Mouse (Mus musculus): ENCODE results near the gene Chd2. TPM values are rescaled to one million over a fixed set of nuclear protein-coding genes. Genes with fewer than 3 reads are reported as not detected.

Gene Chd2
- polyA plus RNA-seq, 1 experiment = 96.4 TPM

DNA sequence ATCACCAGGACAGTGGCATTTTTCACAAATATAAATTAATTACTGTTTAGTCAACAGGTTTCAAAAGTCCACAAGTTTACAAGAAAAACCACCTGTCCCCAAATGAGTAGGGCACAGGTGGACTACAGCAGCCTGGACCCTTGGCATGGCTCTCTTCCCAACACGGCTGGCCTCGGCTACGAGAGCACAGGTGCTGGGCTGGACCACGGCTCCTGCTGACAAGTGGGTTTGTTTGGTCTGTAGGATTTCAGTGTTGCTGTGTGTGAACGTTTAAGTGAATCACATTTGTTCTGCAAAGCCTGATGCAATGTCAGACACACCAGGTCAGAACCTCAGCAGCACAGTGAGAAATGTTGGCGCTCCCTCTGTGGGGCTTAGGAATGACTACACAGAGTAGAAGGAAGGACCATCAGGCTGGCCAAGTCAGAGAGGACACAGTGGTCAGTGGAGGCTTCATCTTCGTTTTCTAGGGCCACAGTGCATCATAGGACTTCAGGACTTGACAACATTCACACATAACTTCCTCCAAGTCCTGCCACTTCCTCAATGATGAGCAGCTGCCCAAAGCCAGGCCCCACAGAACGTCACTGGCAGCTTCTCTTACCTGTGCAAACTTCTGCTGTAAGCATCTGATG lies 114.8 kb downstream of the Chd2 start:
- no peaks in the 10 kb centered on the region for H3K4me1 ChIP-seq (ENCODE audit: control insufficient read depth, insufficient read depth, low read length)
- WGBS = 71% methylated on average over 8 of the region's 8 CpGs
- H3K4me3 ChIP-seq (replicated peaks; ENCODE audit: control insufficient read depth, low read depth, low read length) = no peak overlapping the region
- H3K27ac ChIP-seq (ENCODE audit: control insufficient read depth, insufficient read depth, low read depth, low read length, poor library complexity) = no peak overlapping the region
- TF ChIP-seq POLR2A (IDR thresholded peaks at IDR 0.05; ENCODE audit: borderline replicate concordance, control insufficient read depth, low read depth, low read length) (no peak), CTCF (IDR thresholded peaks at IDR 0.05; ENCODE audit: control insufficient read depth, insufficient read depth, low read length) (no peak)

DNA sequence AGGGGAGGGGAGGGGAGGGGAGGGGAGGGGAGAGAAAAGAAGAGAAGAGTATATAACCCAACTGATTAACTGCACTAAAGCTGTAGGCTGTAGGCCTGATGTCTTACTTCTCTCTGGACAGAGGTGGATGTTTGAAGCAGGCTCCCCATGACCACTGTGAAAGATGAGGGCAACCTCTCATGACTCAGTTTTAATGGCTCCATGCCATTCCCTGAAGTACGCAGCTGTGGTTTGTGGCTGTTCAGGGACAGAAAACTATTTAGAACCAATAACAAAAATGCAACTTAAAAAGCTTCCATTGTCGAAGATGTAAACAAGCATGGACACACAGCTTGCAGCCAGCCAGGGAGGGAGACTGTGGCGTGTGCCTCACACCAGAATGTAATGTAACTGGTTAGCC lies 115.4 kb downstream of the Chd2 start:
- Histone ChIP-seq H3K4me3 (replicated peaks; ENCODE audit: control insufficient read depth, low read depth, low read length) (no peak overlapping the region), H3K4me1 (ENCODE audit: control insufficient read depth, insufficient read depth, low read length) (no peaks in the 10 kb centered on the region), H3K27ac (ENCODE audit: control insufficient read depth, insufficient read depth, low read depth, low read length, poor library complexity) (no peak overlapping the region)
- TF ChIP-seq CTCF (IDR thresholded peaks at IDR 0.05; ENCODE audit: control insufficient read depth, insufficient read depth, low read length) (no peak), POLR2A (IDR thresholded peaks at IDR 0.05; ENCODE audit: borderline replicate concordance, control insufficient read depth, low read depth, low read length) (no peak)
- 79% methylated on average over 3 of the region's 3 CpGs for WGBS

GRCm38 (mm10) chr7:73425451-73425850 lies 116.2 kb downstream of the Chd2 start:
- no peak for TF ChIP-seq POLR2A (IDR thresholded peaks at IDR 0.05; ENCODE audit: borderline replicate concordance, control insufficient read depth, low read depth, low read length)
- no peak for TF ChIP-seq CTCF (IDR thresholded peaks at IDR 0.05; ENCODE audit: control insufficient read depth, insufficient read depth, low read length)
- H3K4me3 ChIP-seq (replicated peaks; ENCODE audit: control insufficient read depth, low read depth, low read length) = no peak overlapping the region
- WGBS = 91% methylated on average over 7 of the region's 7 CpGs
- no peak overlapping the region for H3K27ac ChIP-seq (ENCODE audit: control insufficient read depth, insufficient read depth, low read depth, low read length, poor library complexity)
- H3K4me1 ChIP-seq (ENCODE audit: control insufficient read depth, insufficient read depth, low read length) = no peaks in the 10 kb centered on the region

GRCm38 (mm10) chr7:73424705-73425104 lies 116.9 kb downstream of the Chd2 start:
- H3K4me1 ChIP-seq (ENCODE audit: control insufficient read depth, insufficient read depth, low read length) = no peaks in the 10 kb centered on the region
- WGBS = 66% methylated on average over 3 of the region's 3 CpGs
- H3K4me3 ChIP-seq (replicated peaks; ENCODE audit: control insufficient read depth, low read depth, low read length) = no peak overlapping the region
- no peak overlapping the region for H3K27ac ChIP-seq (ENCODE audit: control insufficient read depth, insufficient read depth, low read depth, low read length, poor library complexity)
- TF ChIP-seq CTCF (IDR thresholded peaks at IDR 0.05; ENCODE audit: control insufficient read depth, insufficient read depth, low read length) = no peak
- TF ChIP-seq POLR2A (IDR thresholded peaks at IDR 0.05; ENCODE audit: borderline replicate concordance, control insufficient read depth, low read depth, low read length) = no peak

GRCm38 (mm10) chr7:73424243-73424642 lies 117.4 kb downstream of the Chd2 start:
- 77% methylated on average over 3 of the region's 3 CpGs for WGBS
- no peak for TF ChIP-seq POLR2A (IDR thresholded peaks at IDR 0.05; ENCODE audit: borderline replicate concordance, control insufficient read depth, low read depth, low read length)
- no peak for TF ChIP-seq CTCF (IDR thresholded peaks at IDR 0.05; ENCODE audit: control insufficient read depth, insufficient read depth, low read length)
- Histone ChIP-seq H3K4me3 (replicated peaks; ENCODE audit: control insufficient read depth, low read depth, low read length) (no peak overlapping the region), H3K4me1 (ENCODE audit: control insufficient read depth, insufficient read depth, low read length) (no peaks in the 10 kb centered on the region), H3K27ac (ENCODE audit: control insufficient read depth, insufficient read depth, low read depth, low read length, poor library complexity) (no peak overlapping the region)

DNA sequence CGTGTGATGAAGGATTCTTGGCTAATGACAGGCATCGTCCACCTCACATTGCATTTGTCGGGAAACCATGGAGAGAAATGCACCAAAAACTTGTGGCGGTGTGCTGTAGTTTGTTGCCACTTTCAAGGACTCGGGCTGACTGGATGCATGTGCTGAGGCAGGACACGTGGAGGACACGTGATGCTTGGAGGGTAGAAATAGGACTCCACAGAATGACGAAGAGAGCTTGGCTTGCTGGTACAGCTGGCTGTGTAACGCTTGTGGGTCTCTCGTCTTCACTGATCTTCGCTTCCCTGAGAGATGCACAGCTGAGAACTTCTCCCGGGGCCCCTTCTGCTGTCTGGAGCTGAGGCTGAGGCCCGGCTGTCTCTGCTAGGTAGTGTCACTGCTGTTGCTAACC lies 118.4 kb downstream of the Chd2 start:
- Histone ChIP-seq H3K4me1 (ENCODE audit: control insufficient read depth, insufficient read depth, low read length) (no peaks in the 10 kb centered on the region), H3K4me3 (replicated peaks; ENCODE audit: control insufficient read depth, low read depth, low read length) (no peak overlapping the region), H3K27ac (ENCODE audit: control insufficient read depth, insufficient read depth, low read depth, low read length, poor library complexity) (no peak overlapping the region)
- 79% methylated on average over 13 of the region's 13 CpGs for WGBS
- no peak for TF ChIP-seq CTCF (IDR thresholded peaks at IDR 0.05; ENCODE audit: control insufficient read depth, insufficient read depth, low read length)
- TF ChIP-seq POLR2A (IDR thresholded peaks at IDR 0.05; ENCODE audit: borderline replicate concordance, control insufficient read depth, low read depth, low read length) = no peak

DNA sequence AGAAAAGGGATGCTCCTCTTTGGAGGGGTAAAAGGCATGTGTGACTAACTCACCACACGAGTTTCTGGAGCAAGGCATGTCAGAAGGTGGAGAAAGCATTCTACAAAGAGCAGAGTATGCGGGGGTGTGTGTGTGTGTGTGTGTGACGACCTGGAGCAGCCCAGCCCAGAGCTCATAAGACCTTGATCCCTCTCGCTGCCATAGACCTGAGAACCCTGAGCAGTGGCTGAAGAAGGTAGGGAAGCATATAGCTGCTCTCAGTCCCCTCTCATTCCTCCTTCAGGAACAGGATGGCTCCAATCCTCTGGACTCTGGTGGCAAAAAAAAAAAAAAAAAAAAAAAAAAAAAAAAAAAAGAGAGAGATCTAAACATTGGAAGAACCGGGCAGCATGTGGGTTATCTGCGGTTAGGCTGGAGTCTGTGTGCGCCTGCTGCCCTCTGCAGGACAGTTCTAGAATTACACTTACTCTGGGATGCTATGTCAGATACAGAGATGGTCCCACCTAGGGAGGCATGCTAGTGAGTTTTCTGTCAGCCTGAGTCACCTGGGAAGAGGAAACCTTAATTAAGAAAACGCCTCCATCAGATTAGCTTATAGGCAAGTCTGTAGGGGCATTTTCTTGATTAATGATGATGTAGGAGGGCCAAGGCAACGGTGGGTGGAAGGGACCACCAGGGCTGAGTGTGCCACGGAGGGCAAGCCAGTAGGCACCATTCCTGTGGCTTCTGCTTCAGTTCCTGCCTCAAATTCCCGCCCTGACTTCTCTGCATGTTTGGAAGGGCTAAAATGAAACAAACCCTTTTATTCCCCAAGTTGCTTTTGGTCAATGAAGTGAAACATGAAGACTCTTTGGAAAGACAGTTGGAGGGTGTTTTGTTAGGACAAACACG lies 119.2 kb downstream of the Chd2 start:
- H3K27ac ChIP-seq (ENCODE audit: control insufficient read depth, insufficient read depth, low read depth, low read length, poor library complexity) = no peak overlapping the region
- no peak overlapping the region for H3K4me3 ChIP-seq (replicated peaks; ENCODE audit: control insufficient read depth, low read depth, low read length)
- TF ChIP-seq CTCF (IDR thresholded peaks at IDR 0.05; ENCODE audit: control insufficient read depth, insufficient read depth, low read length) (peak; percentile 91), POLR2A (IDR thresholded peaks at IDR 0.05; ENCODE audit: borderline replicate concordance, control insufficient read depth, low read depth, low read length) (no peak)
- H3K4me1 ChIP-seq (ENCODE audit: control insufficient read depth, insufficient read depth, low read length) = no peaks in the 10 kb centered on the region
- 33% methylated on average over 12 of the region's 12 CpGs for WGBS

- H3K4me3 ChIP-seq (replicated peaks; ENCODE audit: control insufficient read depth, low read depth, low read length) = no peak overlapping the region
- TF ChIP-seq CTCF (IDR thresholded peaks at IDR 0.05; ENCODE audit: control insufficient read depth, insufficient read depth, low read length) (no peak), POLR2A (IDR thresholded peaks at IDR 0.05; ENCODE audit: borderline replicate concordance, control insufficient read depth, low read depth, low read length) (no peak)
- H3K27ac ChIP-seq (ENCODE audit: control insufficient read depth, insufficient read depth, low read depth, low read length, poor library complexity) = no peak overlapping the region
- no peaks in the 10 kb centered on the region for H3K4me1 ChIP-seq (ENCODE audit: control insufficient read depth, insufficient read depth, low read length)
- 63% methylated on average over 9 of the region's 9 CpGs for WGBS
These were observed 120.2 kb downstream of the Chd2 start for GRCm38 (mm10) chr7:73421278-73422015.
